Mouse (Mus musculus) forebrain, embryonic 10.5 days (tissue): ENCODE results near the gene Commd6. TPM values are rescaled to one million over a fixed set of nuclear protein-coding genes. Genes with fewer than 3 reads are reported as not detected.

Experiments
- polyA plus RNA-seq: library from polyadenylated mRNA; unstranded; fragments of >200 nt; fragmentation: Nextera tagmentation; extraction: Ambion mirVana; gene quantifications from 2 replicates; pipeline ENCODE4 v1.2.1, GENCODE M21; 2016

The Commd6 gene
- polyA plus RNA-seq, 1 experiment from 2014 or later: 109 TPM

Other genes with a start within 250 kb of the Commd6 start
- gene Tbc1d4, start 31.5 kb downstream of the Commd6 start, polyA plus RNA-seq: 5.7 and 5.8 TPM in 2 replicates
- gene Uchl3, start 13.3 kb upstream of the Commd6 start, polyA plus RNA-seq: 200 and 211 TPM in 2 replicates
- gene Gm9922, start 89.1 kb upstream of the Commd6 start, polyA plus RNA-seq: 0.97 TPM in 1 of 2 replicates, not detected in the other
- gene Lmo7, start 89.3 kb upstream of the Commd6 start, polyA plus RNA-seq: 1.7 TPM in 2 replicates